Mouse (Mus musculus) macrophage (primary cell): Measurements from ENCODE around the gene Thoc2. TPM values are rescaled to one million over a fixed set of nuclear protein-coding genes. Genes with fewer than 3 reads are reported as not detected.
"Not testable (repeated sequence)": the region's sequence is repeated elsewhere in the genome, so short reads cannot be mapped to it uniquely, and the experiment has no call there.

Source experiments
- H3K27ac ChIP-seq: fragments of 350-480 bp; formaldehyde crosslinking; 2 replicates; pipeline ENCODE4 v1.9.0; 2021
- H3K36me3 ChIP-seq: fragments of 350-480 bp; formaldehyde crosslinking; 2 replicates; pipeline ENCODE4 v1.9.0; 2021; ENCODE audit errors: inconsistent target
- H3K4me3 ChIP-seq: fragments of 350-480 bp; formaldehyde crosslinking; 2 replicates; pipeline ENCODE4 v1.9.0; 2021; ENCODE audit errors: inconsistent target
- H3K79me2 ChIP-seq: fragments of 350-480 bp; formaldehyde crosslinking; 2 replicates; pipeline ENCODE4 v1.9.0; 2021; ENCODE audit errors: inconsistent target
- WGBS: methylation state at CpG from one replicate; pipeline ENCODE4 v1.1.7; 2026; ENCODE audit warnings: inconsistent platforms; ENCODE audit not compliant: missing documents; 5-methylcytosine and 5-hydroxymethylcytosine counted together
- polyA plus RNA-seq: library from polyadenylated mRNA; stranded (reverse); fragments of 250-400 nt; gene quantifications from 3 replicates; pipeline ENCODE4 v1.2.4, GENCODE M21; 2018; ENCODE audit warnings: inconsistent platforms
- total RNA-seq, 78 experiments: library from RNA; depleted of rRNA; stranded (reverse); fragments of 250-400 nt; gene quantifications; 1 replicate in 9 of 78; 2 replicates in 24 of 78; 3 replicates in 43 of 78; 4 replicates in 2 of 78; pipeline ENCODE4 v1.2.4; 2018; ENCODE audit warnings: inconsistent platforms in 56 of 78

Thoc2 gene
- 100 to 1,000 TPM; 307 to 465 (median 376) TPM for total RNA-seq (2018; cell fraction: chromatin; rRNA removed)
- total RNA-seq (2018; cell fraction: cytosol; rRNA removed), result 10 to 100 TPM; 22.2 to 49.6 (median 34.2) TPM
- total RNA-seq (2018; cell fraction: nucleus; rRNA removed), result 100 to 1,000 TPM; 110 to 252 (median 197) TPM
- polyA plus RNA-seq, result 25.9 to 42.5 TPM (median 37.3 TPM) in 3 replicates

- H3K36me3 ChIP-seq, result no peaks in the 10 kb centered on the region
Observed at GRCm38 (mm10) chrX:41920574-41920973, at the start of gene Thoc2. Gene Thoc2 (minus strand): TSS chrX:41920674.

GRCm38 (mm10) chrX:41970096-41970495 is 49.6 kb upstream of the Thoc2 start:
- whole genome bisulfite sequencing, result no CpG with 5 or more reads among the region's 2 CpGs

More at GRCm38 (mm10) chrX:41920574-41920973, at the start of gene Thoc2:
- Histone ChIP-seq H3K4me3 (no peak within 1 kb of the TSS), H3K79me2 (no peaks in the 10 kb centered on the region), H3K27ac (no peak within 1 kb of the TSS)
- WGBS, result 100% methylated on average over 1 of the region's 1 CpGs

GRCm38 (mm10) chrX:41969341-41969740 is 48.9 kb upstream of the Thoc2 start:
- Histone ChIP-seq H3K4me3 (no peak overlapping the region), H3K79me2 (no peaks in the 10 kb centered on the region), H3K27ac (no peak overlapping the region), H3K36me3 (no peaks in the 10 kb centered on the region)
- 66% methylated on average over 4 of the region's 4 CpGs for WGBS

More at GRCm38 (mm10) chrX:41970096-41970495, 49.6 kb upstream of the Thoc2 start:
- no peak overlapping the region for H3K27ac ChIP-seq
- no peak overlapping the region for H3K4me3 ChIP-seq
- H3K79me2 ChIP-seq, result no peaks in the 10 kb centered on the region
- no peaks in the 10 kb centered on the region for H3K36me3 ChIP-seq

GRCm38 (mm10) chrX:41957161-41957560 is 36.7 kb upstream of the Thoc2 start:
- WGBS, result 63% methylated on average over 4 of the region's 4 CpGs
- no peaks in the 10 kb centered on the region for H3K79me2 ChIP-seq
- no peak overlapping the region for H3K27ac ChIP-seq
- H3K4me3 ChIP-seq, result no peak overlapping the region
- H3K36me3 ChIP-seq, result no peaks in the 10 kb centered on the region

DNA sequence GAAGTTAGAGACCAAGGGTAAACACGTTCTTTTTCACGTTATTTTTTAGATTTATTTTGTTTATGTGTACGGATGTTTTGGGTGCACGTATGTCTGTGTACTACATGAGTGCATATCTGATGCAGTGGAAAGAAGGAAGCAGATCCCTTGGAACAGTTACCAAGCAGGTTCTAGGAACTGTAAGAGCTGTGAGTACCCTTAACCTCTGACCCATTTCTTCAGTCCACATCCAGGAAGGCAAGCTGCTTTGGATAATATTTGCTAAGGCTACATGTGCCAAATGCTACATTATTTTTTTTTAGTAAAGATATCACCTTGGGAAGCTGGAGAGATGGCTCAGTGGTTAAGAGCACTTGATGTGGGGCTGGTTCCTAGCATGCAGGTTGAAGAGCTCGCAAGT is 21.4 kb upstream of the Thoc2 start:
- H3K27ac ChIP-seq, result no peak overlapping the region
- H3K79me2 ChIP-seq, result no peaks in the 10 kb centered on the region
- H3K36me3 ChIP-seq, result no peaks in the 10 kb centered on the region
- 93% methylated on average over 5 of the region's 5 CpGs for WGBS
- H3K4me3 ChIP-seq, result no peak overlapping the region

DNA sequence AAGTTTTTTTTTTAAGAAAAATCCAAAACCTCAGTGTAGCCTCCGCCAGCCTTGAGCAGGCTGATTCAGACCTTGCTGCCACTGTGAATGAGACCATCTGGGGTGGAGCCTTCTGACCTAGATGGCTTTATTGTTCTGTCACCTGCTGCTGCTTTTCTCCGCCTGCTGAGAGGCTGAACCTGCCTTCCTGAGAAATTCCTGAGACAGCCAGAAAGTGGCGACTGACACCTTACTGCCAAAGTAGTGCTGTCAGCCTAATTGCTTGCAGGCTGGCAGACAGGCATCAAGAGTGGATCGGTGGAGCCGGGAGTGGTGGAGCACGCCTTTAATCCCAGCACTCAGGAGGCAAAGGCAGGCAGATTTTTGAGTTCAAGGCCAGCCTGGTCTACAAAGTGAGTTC is 11.3 kb upstream of the Thoc2 start:
- H3K27ac ChIP-seq, H3K79me2 ChIP-seq, H3K4me3 ChIP-seq, H3K36me3 ChIP-seq: not testable (repeated sequence)
- WGBS, result 78% methylated on average over 6 of the region's 6 CpGs

GRCm38 (mm10) chrX:41924708-41925107 is 4.2 kb upstream of the Thoc2 start:
- 86% methylated on average over 4 of the region's 5 CpGs for WGBS

DNA sequence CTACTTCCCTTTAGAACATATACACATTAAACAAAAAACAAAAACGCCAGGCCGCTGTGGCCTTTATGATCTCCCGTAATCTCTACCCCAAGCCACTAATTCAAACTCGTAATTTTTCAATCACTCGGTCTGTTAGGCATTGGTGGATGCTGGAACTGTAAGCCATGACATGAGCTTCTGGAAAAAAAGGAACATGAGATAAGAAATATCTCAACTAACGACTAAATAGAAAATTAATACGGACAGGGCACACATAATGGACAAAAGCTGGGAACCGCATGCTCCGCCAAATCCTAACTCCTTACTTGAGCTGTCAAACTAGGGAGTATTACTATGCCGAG is 8.4 kb downstream of the Thoc2 start:
- H3K4me3 ChIP-seq, result peak overlapping the region; percentile 66; the same call in 1 of the 2 replicates
- H3K27ac ChIP-seq, result peak overlapping the region; percentile 38
- H3K36me3 ChIP-seq, result no peaks in the 10 kb centered on the region
- 52% methylated on average over 10 of the region's 10 CpGs for WGBS
- peaks cover 44% of the 10 kb centered on the region for H3K79me2 ChIP-seq

More at GRCm38 (mm10) chrX:41924708-41925107, 4.2 kb upstream of the Thoc2 start:
- H3K4me3 ChIP-seq, result no peak overlapping the region
- no peak overlapping the region for H3K27ac ChIP-seq
- H3K36me3 ChIP-seq, result no peaks in the 10 kb centered on the region
- H3K79me2 ChIP-seq, result no peaks in the 10 kb centered on the region

DNA sequence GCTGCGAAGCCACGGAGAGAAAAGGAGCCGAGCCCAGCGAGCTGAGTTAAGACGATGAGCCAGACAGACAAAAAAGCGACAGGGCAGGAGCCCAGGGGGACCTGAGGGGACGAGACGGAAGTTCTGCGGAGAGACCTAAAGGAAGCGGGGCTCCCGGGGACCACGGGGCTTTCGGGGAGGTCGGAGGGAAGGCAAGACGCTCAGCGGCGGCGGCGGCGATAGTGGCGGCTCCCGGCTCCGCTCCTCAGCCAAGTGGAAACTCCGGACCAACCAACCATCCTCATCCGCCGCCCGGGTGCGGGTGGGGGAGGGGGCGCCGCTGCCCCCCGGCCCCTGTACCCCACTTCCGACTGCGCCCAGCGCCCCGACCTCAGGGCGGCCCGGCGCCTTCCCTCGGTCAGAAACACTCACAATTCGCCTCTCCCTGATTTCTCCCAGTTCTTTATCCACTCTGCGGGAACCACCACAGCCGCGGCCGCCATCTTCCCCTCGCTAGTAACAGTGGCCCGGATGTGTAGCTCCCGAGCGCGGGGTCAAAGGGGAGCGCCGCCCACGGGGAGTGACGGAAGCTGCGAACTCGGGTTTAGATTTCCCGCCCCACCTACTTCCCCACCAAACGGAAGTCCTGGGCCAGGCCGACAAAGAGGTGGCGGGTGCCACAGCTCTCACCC is 8.9 kb downstream of the Thoc2 start:
- Histone ChIP-seq H3K4me3 (peak overlapping the region; percentile 66), H3K36me3 (no peaks in the 10 kb centered on the region), H3K79me2 (peaks cover 49% of the 10 kb centered on the region), H3K27ac (peak overlapping the region; percentile 51)
- WGBS, result 26% methylated on average over 51 of the region's 59 CpGs

- Histone ChIP-seq H3K27ac (peak overlapping the region; percentile 51), H3K36me3 (no peaks in the 10 kb centered on the region), H3K4me3 (peak overlapping the region; percentile 66), H3K79me2 (peaks cover 54% of the 10 kb centered on the region)
- 25% methylated on average over 23 of the region's 24 CpGs for WGBS
Observed at GRCm38 (mm10) chrX:41910981-41911380, 9.5 kb downstream of the Thoc2 start.

GRCm38 (mm10) chrX:41910471-41910870 is 10.0 kb downstream of the Thoc2 start:
- peak overlapping the region; percentile 51; the same call in 1 of the 2 replicates for H3K27ac ChIP-seq

DNA sequence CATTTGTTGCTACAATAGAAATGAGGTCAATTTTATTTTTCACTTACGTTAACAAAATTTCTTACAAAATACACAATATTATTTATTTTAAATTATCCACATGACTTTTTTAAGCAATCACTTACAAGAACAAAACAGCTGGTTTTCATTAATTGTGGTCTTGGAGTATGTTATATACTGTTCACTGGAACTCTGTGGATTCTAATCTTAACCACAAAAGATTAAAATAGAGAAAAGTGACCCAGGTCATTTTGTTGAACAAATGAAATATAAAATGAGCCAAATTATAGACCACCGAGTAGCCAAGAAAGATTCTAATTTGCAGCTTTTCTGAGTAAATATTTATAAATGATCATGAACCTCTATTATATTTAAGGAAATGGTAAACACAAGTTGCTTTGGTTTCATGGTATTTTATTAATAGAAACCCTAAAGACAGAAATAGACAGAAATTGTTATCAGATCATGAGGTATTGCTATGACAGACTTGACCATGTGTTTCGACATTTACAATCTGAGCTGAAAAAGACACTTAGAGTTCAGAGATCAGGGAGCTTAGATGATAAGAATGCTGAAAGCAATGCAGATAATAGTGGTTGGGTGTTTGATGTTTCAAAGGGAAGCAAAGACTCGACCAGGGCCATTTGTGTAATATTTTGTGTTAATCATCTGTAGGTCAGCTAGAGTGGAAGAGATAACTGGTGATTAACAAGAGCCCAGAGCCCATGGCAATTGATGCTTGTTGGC is 35.5 kb downstream of the Thoc2 start:
- Histone ChIP-seq H3K27ac (no peak overlapping the region), H3K79me2 (peaks cover 27% of the 10 kb centered on the region; the same call in 1 of the 2 replicates), H3K36me3 (0 out of 2 replicates have a peak, but pooled peaks cover 3% of the 10 kb centered on the region), H3K4me3 (no peak overlapping the region)
- WGBS, result 100% methylated on average over 2 of the region's 4 CpGs

More at GRCm38 (mm10) chrX:41910471-41910870, 10.0 kb downstream of the Thoc2 start:
- peak overlapping the region; percentile 66 for H3K4me3 ChIP-seq
- 16% methylated on average over 9 of the region's 9 CpGs for WGBS
- no peaks in the 10 kb centered on the region for H3K36me3 ChIP-seq
- H3K79me2 ChIP-seq, result peaks cover 59% of the 10 kb centered on the region

GRCm38 (mm10) chrX:41876581-41876980 is 43.9 kb downstream of the Thoc2 start:
- 79% methylated on average over 2 of the region's 2 CpGs for WGBS

GRCm38 (mm10) chrX:41837823-41838222 is 82.7 kb downstream of the Thoc2 start:
- no peak overlapping the region for H3K27ac ChIP-seq
- no peaks in the 10 kb centered on the region for H3K36me3 ChIP-seq
- no peak overlapping the region for H3K4me3 ChIP-seq
- H3K79me2 ChIP-seq, result no peaks in the 10 kb centered on the region

More at GRCm38 (mm10) chrX:41876581-41876980, 43.9 kb downstream of the Thoc2 start:
- no peaks in the 10 kb centered on the region; the same call in 1 of the 2 replicates for H3K79me2 ChIP-seq
- no peak overlapping the region for H3K27ac ChIP-seq
- H3K36me3 ChIP-seq, result 0 out of 2 replicates have a peak, but pooled peaks cover 4% of the 10 kb centered on the region
- H3K4me3 ChIP-seq, result no peak overlapping the region

DNA sequence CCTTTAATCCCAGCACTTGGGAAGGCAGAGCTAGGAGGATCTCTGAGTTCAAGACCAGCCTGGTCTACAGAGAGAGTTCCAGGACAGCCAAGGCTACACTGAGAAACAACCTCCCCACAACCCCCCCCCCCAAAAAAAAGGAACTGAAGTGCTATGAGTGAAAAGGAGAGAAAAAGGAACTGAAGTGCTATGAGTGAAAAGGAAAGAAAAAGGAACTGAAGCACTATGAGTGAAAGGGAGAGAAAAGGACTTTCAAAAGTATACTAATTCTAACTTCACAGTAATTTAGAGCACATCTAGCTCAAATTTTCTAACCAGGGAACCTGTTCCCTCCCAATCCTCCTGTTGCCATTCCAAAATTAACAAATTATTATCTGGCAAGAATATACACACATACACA is 114.9 kb downstream of the Thoc2 start:
- Histone ChIP-seq H3K27ac (no peak overlapping the region), H3K36me3 (no peaks in the 10 kb centered on the region), H3K79me2 (no peaks in the 10 kb centered on the region), H3K4me3 (no peak overlapping the region)
